Mouse (Mus musculus) liver, embryonic 14.5 days (tissue): ENCODE measurements around the gene Mmachc.

Source experiments
- CTCF ChIP-seq: IDR thresholded peaks from 2 replicates; pipeline ENCODE4 v1.5.1; 2016; ENCODE audit warnings: antibody characterized with exemption, low read depth, control low read depth
- EP300 ChIP-seq: IDR thresholded peaks from 2 replicates; pipeline ENCODE4 v1.6.1; 2016; ENCODE audit warnings: antibody characterized with exemption, low read depth

GRCm38 (mm10) chr4:116722230-116722629 is 14.0 kb upstream of the Mmachc start:
- TF ChIP-seq EP300: no peak
- no peak for TF ChIP-seq CTCF
